Mouse (Mus musculus) thymus, postnatal 0 days (tissue): ENCODE data around the gene Dnah2. TPM values are rescaled to one million over a fixed set of nuclear protein-coding genes. Genes with fewer than 3 reads are reported as not detected.
"Not testable (repeated sequence)": the region's sequence is repeated elsewhere in the genome, so short reads cannot be mapped to it uniquely, and the experiment has no call there.

Source experiments
- DNase-seq: peaks from one replicate; pipeline ENCODE4 v3.0.0-alpha.2; 2015; ENCODE audit warnings: low spot score
- polyA plus RNA-seq: library from polyadenylated mRNA; unstranded; fragments of >200 nt; fragmentation: Nextera tagmentation; extraction: Ambion mirVana; gene quantifications from 2 replicates; pipeline ENCODE4 v1.2.1, GENCODE M21; 2015

Gene Dnah2
- polyA plus RNA-seq, 1 experiment from 2014 or later = 0.20 TPM

- DNase-seq = not testable (repeated sequence)
Measured at GRCm38 (mm10) chr11:69395235-69395633, 153.7 kb downstream of the Dnah2 start, which contains the start of the genes Naa38 and Cyb5d1. Naa38 (plus strand) TSS chr11:69395487. Cyb5d1 (minus strand) TSS chr11:69395631.

DNA sequence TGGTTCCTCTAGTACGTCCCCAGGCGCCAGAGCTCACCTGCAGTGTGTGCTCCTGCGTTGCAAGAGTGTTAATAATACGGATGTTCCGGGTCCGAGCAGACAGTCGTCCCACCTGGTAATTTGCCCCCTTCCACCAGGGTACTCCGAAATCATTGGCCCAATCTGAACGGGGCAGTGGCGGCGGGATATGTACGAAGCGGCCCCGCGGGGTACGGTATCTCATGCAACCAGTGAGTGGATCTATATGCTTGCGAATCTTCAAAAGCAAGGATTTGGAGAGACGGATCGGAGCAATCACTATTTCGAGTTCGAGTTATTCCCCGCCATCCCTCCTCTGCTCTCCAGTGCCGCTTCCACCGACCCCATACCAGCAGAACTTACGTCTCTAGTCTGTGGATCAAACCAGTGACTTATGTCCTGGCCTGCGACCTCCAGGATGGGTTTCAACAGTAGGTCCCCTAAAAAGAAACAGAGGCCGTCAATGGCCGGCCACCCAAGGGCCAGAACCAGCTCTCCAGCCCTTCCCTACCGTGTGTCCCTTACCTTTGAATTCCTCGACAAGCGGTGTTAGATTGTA is 154.2 kb downstream of the Dnah2 start:
- not testable (repeated sequence) for DNase-seq

DNA sequence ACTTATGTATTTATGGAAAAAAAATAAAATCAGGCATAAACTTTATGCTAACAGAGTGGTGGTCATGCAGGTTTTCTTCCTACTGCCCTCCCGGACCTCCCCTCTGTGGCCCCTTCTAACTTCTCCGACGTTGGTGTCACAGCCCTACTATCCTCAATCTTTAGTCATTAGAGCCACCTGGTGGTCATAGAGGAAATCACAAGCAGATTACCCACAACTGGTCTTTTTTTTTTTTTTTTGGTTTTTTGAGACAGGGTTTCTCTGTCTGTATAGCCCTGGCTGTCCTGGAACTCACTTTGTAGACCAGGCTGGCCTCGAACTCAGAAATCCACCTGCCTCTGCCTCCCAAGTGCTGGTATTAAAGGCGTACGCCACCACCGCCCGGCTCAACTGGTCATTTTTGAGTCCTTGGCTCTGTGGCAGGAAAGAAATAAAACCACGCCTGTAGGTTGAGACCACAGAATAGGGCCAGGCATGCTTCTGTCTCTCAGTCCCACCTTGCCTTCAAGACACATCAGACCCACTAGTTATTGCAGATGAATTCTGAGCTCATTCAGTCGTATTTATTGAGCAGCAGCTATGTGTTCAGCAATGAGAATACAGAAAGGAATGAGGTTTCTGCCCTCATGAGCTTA is 158.4 kb downstream of the Dnah2 start:
- peak; percentile 77 for DNase-seq

DNA sequence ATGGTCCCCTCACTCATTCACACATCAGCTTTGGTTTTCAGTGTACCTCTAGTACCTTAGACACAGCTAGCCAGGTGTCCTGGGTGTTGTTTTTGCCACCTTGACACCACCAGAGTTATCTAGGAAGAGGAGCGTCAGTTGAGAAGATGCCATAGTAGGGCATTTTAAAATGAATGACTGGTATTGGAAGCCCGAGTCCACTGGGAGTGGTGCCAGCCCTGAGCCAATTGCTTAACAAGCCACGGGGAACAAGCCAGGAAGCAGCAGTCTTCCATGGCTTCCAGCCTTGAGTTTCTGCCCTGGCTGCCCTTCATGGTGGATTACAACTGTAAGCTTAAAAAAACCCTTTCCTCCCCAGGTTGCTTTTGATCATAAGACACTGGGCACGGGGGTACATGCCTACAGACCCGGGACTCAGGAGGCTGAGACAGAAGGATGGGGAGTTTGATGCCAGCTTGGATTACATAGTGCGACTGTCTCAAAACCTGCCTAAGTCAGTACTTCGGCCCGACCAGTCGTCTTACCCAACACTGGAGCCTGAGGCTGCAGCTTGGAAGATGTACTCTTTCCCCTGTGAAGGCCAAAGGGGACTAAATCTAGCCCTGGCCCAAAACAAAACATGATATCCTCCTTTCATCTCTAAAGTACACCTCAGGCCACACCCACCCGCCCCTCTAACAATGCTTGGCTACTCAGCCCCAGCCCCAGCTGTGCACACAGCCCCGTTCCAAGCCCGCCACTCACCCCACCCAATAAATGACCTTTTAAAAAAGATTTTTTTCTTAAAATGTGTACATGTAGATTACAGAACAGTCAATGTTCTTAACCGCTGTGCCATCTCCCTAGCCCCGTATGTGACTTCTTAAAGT is 159.1 kb downstream of the Dnah2 start:
- no peak for DNase-seq

DNA sequence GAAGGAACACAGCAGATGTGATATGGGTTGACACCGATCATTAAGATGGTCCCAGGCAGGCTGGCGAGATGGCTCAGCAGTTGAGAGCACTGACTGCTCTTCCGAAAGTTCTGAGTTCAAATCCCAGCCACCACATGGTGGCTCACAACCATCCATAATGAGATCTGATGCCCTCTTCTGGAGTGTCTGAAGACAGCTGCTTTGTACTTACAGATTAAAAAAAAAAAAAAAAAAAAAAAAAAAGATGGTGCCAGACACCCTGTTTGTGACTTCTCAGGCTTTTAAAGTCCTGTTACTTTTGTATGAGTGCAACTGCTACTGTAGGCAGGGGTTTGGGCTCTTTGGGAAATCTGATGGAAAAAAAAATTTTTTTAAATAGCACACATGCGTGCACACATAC is 160.2 kb downstream of the Dnah2 start:
- no peak for DNase-seq

- DNase-seq = no peak
Measured at GRCm38 (mm10) chr11:69386758-69387157, 162.2 kb downstream of the Dnah2 start.

DNA sequence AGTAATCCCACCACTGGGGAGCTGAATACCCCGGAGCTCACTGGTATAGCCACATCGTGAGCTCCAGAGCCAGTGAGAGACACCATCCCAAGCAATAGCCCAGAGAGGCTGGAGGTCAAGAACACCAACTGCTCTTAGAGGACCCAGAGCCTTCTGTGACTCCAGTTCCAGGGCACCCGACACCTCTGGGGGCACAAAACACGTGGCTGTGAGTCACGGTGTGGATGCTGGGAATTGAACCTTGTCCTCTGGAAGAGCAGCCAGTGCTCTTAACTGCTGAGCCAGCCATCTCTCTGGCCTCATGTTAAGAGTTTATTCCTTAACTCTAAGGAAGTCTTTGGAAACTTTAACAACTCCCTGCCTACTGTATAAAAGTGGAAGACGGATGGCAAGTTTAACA is 163.9 kb downstream of the Dnah2 start:
- DNase-seq = no peak

- DNase-seq = no peak
Measured at GRCm38 (mm10) chr11:69382478-69383105, 166.3 kb downstream of the Dnah2 start.

GRCm38 (mm10) chr11:69381356-69381755 is 167.6 kb downstream of the Dnah2 start:
- no peak for DNase-seq

DNA sequence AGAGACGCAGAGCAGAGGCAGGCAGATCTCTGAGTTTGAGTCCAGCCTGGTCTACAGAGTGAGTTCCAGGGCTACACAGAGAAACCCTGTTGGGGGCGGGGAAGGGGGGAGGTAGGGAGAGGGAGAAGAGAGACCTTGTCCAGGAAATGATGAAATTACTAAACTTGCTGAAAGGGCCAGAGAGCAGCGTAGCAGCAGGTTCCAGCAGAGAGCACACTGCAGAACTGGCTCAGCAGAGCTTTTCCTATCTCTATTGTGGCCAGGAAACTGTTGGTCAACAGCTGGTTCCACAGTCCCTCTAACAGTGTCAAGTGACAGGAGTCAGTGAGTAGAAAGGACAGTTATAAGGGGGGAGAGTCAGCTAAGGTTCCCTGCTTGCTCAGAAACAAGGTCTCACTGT is 169.3 kb downstream of the Dnah2 start:
- no peak for DNase-seq

- no peak for DNase-seq
Measured at GRCm38 (mm10) chr11:69377766-69378165, 171.1 kb downstream of the Dnah2 start.

DNA sequence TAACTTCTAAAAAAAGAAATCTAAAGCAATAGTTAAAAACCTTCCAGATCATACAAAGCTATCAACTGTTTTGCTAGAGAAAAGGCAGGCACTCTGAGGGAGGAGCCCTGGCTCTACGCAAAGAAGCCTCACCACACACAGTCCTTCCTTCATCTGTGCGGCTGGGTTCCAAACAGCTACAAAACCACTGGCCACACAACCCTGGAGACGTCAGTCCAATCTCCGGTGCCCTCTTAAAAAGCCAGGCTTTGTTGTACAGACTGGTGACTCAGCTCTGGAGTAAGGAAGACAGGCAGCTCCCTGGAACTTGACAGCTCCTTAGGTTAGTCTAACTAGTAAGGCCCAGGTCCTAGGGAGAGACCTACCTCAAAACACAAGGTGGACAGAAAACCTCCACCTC is 173.3 kb downstream of the Dnah2 start:
- DNase-seq = no peak

- DNase-seq = no peak
Measured at GRCm38 (mm10) chr11:69373223-69373965, 175.5 kb downstream of the Dnah2 start.

GRCm38 (mm10) chr11:69372780-69373170 is 176.1 kb downstream of the Dnah2 start:
- no peak for DNase-seq

DNA sequence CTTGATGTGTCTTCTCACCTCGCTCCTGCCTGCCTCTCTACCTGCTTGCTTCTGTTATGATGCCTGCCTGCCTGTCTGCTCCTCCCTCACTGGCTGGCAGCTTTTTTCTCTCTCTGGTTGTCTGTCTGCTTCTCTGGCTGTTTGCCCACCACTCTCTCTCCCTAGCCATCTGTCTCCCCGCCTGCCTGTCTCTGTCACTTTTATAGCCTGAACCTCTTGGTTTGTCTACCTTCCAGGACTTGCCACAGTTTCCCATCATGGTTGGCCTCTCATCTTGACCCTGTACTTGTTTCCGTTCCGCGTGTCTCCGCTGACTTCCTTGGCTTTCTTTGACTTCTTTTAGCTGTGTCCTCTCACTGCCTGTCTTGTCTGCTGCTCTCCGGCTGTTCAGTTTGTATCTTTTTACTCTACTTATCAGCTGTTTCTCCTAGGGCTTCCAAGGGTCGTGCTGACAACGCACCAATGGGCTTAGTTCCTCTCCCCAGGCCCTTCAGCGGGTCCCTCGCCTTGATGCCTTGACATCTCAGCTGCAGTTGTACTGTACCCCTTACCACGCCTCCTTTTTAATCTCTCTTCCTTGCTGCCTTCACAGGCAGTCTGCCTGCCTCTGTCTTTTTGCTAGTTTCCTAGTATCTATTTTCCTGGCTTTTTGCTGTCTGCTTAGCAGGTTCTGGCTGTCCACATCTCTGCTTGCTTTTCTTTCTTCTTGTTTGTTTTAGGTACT is 176.7 kb downstream of the Dnah2 start:
- DNase-seq = no peak

DNA sequence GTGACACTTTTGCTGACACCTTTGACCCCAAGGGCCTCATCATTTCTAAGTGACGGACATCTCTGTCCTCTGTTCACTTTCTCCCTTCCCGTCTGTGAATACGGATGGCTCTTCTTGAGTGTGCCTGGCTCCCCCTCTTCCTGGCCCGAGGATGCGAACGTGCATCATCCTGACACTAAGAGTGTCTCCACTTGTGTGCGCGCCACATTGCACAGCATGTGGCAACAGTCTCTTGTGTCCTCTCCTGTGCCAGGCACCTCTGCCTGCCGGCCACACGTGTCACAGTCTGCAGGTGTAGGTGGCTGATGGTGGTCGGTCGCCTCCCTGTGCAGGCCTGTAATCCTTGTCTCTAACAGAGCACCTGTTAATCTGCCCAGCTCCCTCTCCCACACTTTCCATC is 177.3 kb downstream of the Dnah2 start:
- DNase-seq = no peak

DNA sequence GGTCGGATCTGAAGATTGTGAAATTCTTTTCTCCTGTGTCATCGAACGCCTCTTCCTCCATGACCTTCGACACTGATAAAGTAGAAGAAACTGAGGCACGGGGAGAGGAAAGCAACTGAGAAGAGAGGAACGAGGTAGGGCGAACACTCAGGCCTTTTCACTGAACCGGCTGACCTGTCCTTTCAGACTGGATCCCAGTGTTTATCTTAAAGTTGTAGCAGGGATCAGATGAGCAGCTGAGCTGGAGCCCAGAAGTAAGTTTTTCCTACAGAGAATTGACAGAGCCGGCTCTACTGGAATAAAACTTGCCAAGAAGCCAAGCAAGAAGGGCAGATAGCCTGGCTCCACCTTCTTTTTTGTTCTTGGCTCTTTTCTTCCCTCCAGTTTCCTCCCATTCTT is 178.1 kb downstream of the Dnah2 start:
- no peak for DNase-seq
